Mouse (Mus musculus): ENCODE data around the gene Mrps23.

- TF ChIP-seq CTCF (IDR thresholded peaks at IDR 0.05; ENCODE audit: borderline replicate concordance, extremely low read depth, insufficient read depth, insufficient read length) (no peak), POLR2A (IDR thresholded peaks at IDR 0.05; ENCODE audit: borderline replicate concordance, extremely low read depth, insufficient read depth, insufficient read length, poor library complexity, severe bottlenecking) (no peak)
These were observed 17.3 kb upstream of the Mrps23 start for GRCm38 (mm10) chr11:88186947-88187243.

Measured in brain, embryonic 14.5 days (tissue).